Mouse (Mus musculus): ENCODE results near the gene Map3k20. TPM values are rescaled to one million over a fixed set of nuclear protein-coding genes. Genes with fewer than 3 reads are reported as not detected.

The Map3k20 gene
- total RNA-seq, 1 experiment: 20.3 TPM

DNA sequence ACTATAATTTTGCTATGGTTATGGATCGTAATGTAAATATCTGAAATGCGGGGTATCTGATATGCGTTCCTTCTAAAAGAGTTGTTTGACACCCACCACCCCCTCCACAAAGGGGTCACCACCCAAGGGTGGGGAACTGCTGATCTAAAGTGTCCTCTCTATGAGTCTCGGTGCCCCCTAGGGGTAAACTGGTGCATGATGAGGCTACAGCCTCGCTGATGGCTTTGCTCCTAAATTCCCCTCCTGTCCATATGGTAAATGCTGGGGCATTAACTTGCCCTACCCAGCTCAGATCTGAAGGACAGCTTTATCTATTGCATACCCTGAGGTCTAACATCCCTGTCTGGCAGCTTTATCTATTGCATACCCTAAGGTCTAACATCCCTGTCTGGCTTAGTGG, 130.0 kb downstream of the Map3k20 start:
- H3K4me1 ChIP-seq (ENCODE audit: control insufficient read depth in 2 of 2, insufficient read depth in 2 of 2, low read length in 2 of 2, poor library complexity in 1 of 2): no peaks in the 10 kb centered on the region
- DNase-seq (ENCODE audit: low read depth, low spot score): no peak
- H3K4me3 ChIP-seq (ENCODE audit: insufficient read depth in 1 of 2, low read depth in 1 of 2, low read length in 2 of 2, poor library complexity in 1 of 2, severe bottlenecking in 1 of 2): no peak overlapping the region
- no peak overlapping the region for H3K9ac ChIP-seq (ENCODE audit: insufficient read depth, low read depth, low read length, poor library complexity, severe bottlenecking)
- TF ChIP-seq ZC3H11A (IDR thresholded peaks at IDR 0.05; ENCODE audit: borderline replicate concordance, low read depth, low read length) (no peak), HCFC1 (IDR thresholded peaks at IDR 0.05; ENCODE audit: borderline replicate concordance, insufficient read depth, low read length) (no peak), CHD2 (IDR thresholded peaks at IDR 0.05; ENCODE audit: low read depth, low read length) (no peak)
- in situ Hi-C loops (cut with MboI; ENCODE audit: low sequenced_read_pairs in 2 of 2, unreplicated experiment in 2 of 2): no loop called here
- H3K36me3 ChIP-seq (ENCODE audit: control insufficient read depth, insufficient read depth, low read length, poor library complexity, severe bottlenecking): no peaks in the 10 kb centered on the region
- no peaks in the 10 kb centered on the region for H3K9me3 ChIP-seq (ENCODE audit: control insufficient read depth, insufficient read depth, low read depth, low read length)
- H3K27ac ChIP-seq (ENCODE audit: insufficient read depth, low read depth, low read length, poor library complexity, severe bottlenecking): no peak overlapping the region

DNA sequence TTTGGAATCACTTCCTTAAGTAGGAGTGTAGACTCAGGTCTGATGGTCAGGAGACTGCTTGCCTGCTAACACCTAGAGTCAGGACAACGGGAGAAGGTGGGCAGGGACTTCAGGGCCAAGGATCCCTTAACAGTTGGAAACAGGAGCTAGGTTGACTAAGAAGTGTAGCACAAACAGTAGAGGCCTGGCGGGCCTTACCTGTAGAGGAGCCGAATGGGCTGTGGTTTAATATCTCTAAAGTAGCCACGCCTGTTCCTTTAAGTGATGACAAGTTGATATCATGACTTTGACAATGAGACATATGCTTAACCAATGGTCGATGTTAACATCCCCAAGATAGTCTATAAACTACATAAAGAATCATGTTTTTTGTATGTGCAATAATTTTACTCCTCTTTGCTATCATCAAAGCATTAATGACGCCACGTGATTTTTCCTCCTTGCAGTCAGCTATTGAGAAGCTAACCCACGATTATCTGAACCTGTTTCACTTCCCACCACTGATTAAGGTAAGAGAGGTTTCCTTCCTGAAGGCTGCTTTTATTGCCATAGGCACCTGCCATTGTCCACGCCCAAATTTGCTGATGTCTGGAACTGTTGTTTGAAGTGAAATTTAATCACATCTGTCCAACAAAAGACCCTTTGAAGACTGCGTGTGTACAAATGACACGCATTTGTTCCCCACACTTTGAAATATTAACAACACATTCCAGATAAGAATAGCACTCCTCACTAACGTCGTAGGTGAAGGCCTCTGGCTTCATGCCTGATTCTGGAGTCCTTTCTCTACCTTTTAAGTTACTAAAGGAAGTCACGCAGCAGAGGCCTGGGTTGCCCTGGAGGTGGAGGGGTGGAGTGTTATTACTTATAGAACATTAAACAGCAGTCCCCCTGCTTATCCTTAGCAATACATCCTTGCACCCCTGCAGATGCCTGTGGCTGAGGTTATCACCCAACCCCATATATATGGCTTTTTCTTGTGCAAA, 131.0 kb downstream of the Map3k20 start:
- in situ Hi-C loops (cut with MboI; ENCODE audit: low sequenced_read_pairs in 2 of 2, unreplicated experiment in 2 of 2): no loop called here
- no peak overlapping the region for H3K9ac ChIP-seq (ENCODE audit: insufficient read depth, low read depth, low read length, poor library complexity, severe bottlenecking)
- H3K4me3 ChIP-seq (ENCODE audit: insufficient read depth in 1 of 2, low read depth in 1 of 2, low read length in 2 of 2, poor library complexity in 1 of 2, severe bottlenecking in 1 of 2): no peak overlapping the region
- no peaks in the 10 kb centered on the region for H3K4me1 ChIP-seq (ENCODE audit: control insufficient read depth in 2 of 2, insufficient read depth in 2 of 2, low read length in 2 of 2, poor library complexity in 1 of 2)
- no peaks in the 10 kb centered on the region for H3K36me3 ChIP-seq (ENCODE audit: control insufficient read depth, insufficient read depth, low read length, poor library complexity, severe bottlenecking)
- no peak for TF ChIP-seq HCFC1 (IDR thresholded peaks at IDR 0.05; ENCODE audit: borderline replicate concordance, insufficient read depth, low read length)
- DNase-seq (ENCODE audit: low read depth, low spot score): no peak
- H3K9me3 ChIP-seq (ENCODE audit: control insufficient read depth, insufficient read depth, low read depth, low read length): no peaks in the 10 kb centered on the region
- no peak overlapping the region for H3K27ac ChIP-seq (ENCODE audit: insufficient read depth, low read depth, low read length, poor library complexity, severe bottlenecking)

DNA sequence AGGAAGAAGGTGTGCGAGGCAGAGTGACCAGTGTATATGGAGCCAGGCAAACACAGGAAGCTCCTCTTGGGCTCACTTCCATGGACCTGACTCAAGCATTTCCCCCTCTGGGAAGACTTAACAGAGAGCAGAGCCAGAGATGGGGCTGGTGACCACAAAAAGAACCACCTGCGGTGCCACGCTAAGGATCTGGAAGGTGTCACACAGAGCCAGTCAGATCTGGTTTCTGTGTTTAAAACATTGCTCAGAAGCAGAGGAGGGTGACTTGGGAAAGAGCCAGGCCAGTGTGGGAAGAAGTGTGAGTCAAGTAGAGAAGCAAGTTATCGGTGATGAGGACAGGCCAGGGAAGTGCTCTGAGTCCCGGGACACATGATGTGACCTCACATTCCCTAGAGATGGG, 135.1 kb downstream of the Map3k20 start:
- in situ Hi-C loops (cut with MboI; ENCODE audit: low sequenced_read_pairs in 2 of 2, unreplicated experiment in 2 of 2): no loop called here
- no peak for DNase-seq (ENCODE audit: low read depth, low spot score)
- no peak overlapping the region for H3K27ac ChIP-seq (ENCODE audit: insufficient read depth, low read depth, low read length, poor library complexity, severe bottlenecking)
- no peaks in the 10 kb centered on the region for H3K4me1 ChIP-seq (ENCODE audit: control insufficient read depth in 2 of 2, insufficient read depth in 2 of 2, low read length in 2 of 2, poor library complexity in 1 of 2)
- TF ChIP-seq HCFC1 (IDR thresholded peaks at IDR 0.05; ENCODE audit: borderline replicate concordance, insufficient read depth, low read length) (no peak), ZC3H11A (IDR thresholded peaks at IDR 0.05; ENCODE audit: borderline replicate concordance, low read depth, low read length) (no peak), CHD2 (IDR thresholded peaks at IDR 0.05; ENCODE audit: low read depth, low read length) (no peak), MAFK (IDR thresholded peaks at IDR 0.05; ENCODE audit: insufficient read depth, low read depth, low read length) (no peak), ZNF384 (IDR thresholded peaks at IDR 0.05; ENCODE audit: low read depth, low read length) (no peak)
- H3K36me3 ChIP-seq (ENCODE audit: control insufficient read depth, insufficient read depth, low read length, poor library complexity, severe bottlenecking): no peaks in the 10 kb centered on the region
- H3K9me3 ChIP-seq (ENCODE audit: control insufficient read depth, insufficient read depth, low read depth, low read length): no peaks in the 10 kb centered on the region
- no peak overlapping the region for H3K4me3 ChIP-seq (ENCODE audit: insufficient read depth in 1 of 2, low read depth in 1 of 2, low read length in 2 of 2, poor library complexity in 1 of 2, severe bottlenecking in 1 of 2)
- H3K9ac ChIP-seq (ENCODE audit: insufficient read depth, low read depth, low read length, poor library complexity, severe bottlenecking): no peak overlapping the region

DNA sequence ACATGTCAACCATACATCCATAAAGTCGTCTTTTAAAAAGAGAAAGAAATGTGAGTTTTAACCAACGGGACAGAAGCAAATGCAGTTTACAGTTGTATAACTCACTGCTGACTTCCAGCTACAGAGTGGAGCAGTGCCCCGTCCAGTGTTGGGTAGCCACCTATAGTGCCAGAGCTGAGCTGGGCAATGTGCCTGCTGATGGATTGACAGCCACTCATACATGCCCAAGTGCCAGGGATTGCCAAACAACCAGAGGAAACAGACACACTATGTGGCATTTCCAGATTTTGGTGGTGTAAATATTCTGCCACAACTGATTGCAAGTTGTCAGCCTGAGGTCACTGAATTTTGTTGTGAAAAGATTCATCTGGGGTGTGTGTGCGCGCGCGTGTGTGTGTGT, 139.2 kb downstream of the Map3k20 start:
- H3K27ac ChIP-seq (ENCODE audit: insufficient read depth, low read depth, low read length, poor library complexity, severe bottlenecking): no peak overlapping the region
- no peak for DNase-seq (ENCODE audit: low read depth, low spot score)
- H3K4me1 ChIP-seq (ENCODE audit: control insufficient read depth in 2 of 2, insufficient read depth in 2 of 2, low read length in 2 of 2, poor library complexity in 1 of 2): no peaks in the 10 kb centered on the region
- H3K4me3 ChIP-seq (ENCODE audit: insufficient read depth in 1 of 2, low read depth in 1 of 2, low read length in 2 of 2, poor library complexity in 1 of 2, severe bottlenecking in 1 of 2): no peak overlapping the region
- no peak overlapping the region for H3K9ac ChIP-seq (ENCODE audit: insufficient read depth, low read depth, low read length, poor library complexity, severe bottlenecking)
- no peak for TF ChIP-seq HCFC1 (IDR thresholded peaks at IDR 0.05; ENCODE audit: borderline replicate concordance, insufficient read depth, low read length)
- no peak for TF ChIP-seq ZNF384 (IDR thresholded peaks at IDR 0.05; ENCODE audit: low read depth, low read length)
- TF ChIP-seq MAFK (IDR thresholded peaks at IDR 0.05; ENCODE audit: insufficient read depth, low read depth, low read length): no peak
- TF ChIP-seq ZC3H11A (IDR thresholded peaks at IDR 0.05; ENCODE audit: borderline replicate concordance, low read depth, low read length): no peak
- TF ChIP-seq CHD2 (IDR thresholded peaks at IDR 0.05; ENCODE audit: low read depth, low read length): no peak
- in situ Hi-C loops (cut with MboI; ENCODE audit: low sequenced_read_pairs in 2 of 2, unreplicated experiment in 2 of 2): no loop called here
- no peaks in the 10 kb centered on the region for H3K9me3 ChIP-seq (ENCODE audit: control insufficient read depth, insufficient read depth, low read depth, low read length)
- H3K36me3 ChIP-seq (ENCODE audit: control insufficient read depth, insufficient read depth, low read length, poor library complexity, severe bottlenecking): no peaks in the 10 kb centered on the region

DNA sequence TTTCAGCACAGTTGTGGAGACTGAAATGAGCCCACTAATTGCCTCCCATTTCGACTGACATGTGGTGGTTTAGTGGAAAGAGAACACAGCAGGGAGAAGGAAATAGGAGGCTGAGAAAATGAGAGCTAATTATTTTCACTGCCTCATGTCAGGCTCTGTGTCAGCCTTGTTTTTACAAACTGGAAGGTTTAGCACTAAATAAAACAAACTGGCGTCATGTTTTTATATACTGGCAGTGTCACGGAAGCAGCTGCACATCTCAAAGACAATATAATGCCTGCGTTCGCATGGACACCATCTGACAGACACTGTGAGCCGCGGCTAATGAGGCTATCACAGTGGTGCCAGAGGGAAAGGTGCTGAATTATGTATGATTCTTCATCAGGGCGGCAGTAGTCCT, 141.3 kb downstream of the Map3k20 start:
- in situ Hi-C loops (cut with MboI; ENCODE audit: low sequenced_read_pairs in 2 of 2, unreplicated experiment in 2 of 2): no loop called here
- Histone ChIP-seq H3K27ac (ENCODE audit: insufficient read depth, low read depth, low read length, poor library complexity, severe bottlenecking) (no peak overlapping the region), H3K9ac (ENCODE audit: insufficient read depth, low read depth, low read length, poor library complexity, severe bottlenecking) (no peak overlapping the region), H3K36me3 (ENCODE audit: control insufficient read depth, insufficient read depth, low read length, poor library complexity, severe bottlenecking) (no peaks in the 10 kb centered on the region), H3K4me3 (ENCODE audit: insufficient read depth in 1 of 2, low read depth in 1 of 2, low read length in 2 of 2, poor library complexity in 1 of 2, severe bottlenecking in 1 of 2) (no peak overlapping the region), H3K4me1 (ENCODE audit: control insufficient read depth in 2 of 2, insufficient read depth in 2 of 2, low read length in 2 of 2, poor library complexity in 1 of 2) (no peaks in the 10 kb centered on the region), H3K9me3 (ENCODE audit: control insufficient read depth, insufficient read depth, low read depth, low read length) (no peaks in the 10 kb centered on the region)
- TF ChIP-seq ZC3H11A (IDR thresholded peaks at IDR 0.05; ENCODE audit: borderline replicate concordance, low read depth, low read length) (no peak), MAFK (IDR thresholded peaks at IDR 0.05; ENCODE audit: insufficient read depth, low read depth, low read length) (no peak), HCFC1 (IDR thresholded peaks at IDR 0.05; ENCODE audit: borderline replicate concordance, insufficient read depth, low read length) (no peak), ZNF384 (IDR thresholded peaks at IDR 0.05; ENCODE audit: low read depth, low read length) (no peak), CHD2 (IDR thresholded peaks at IDR 0.05; ENCODE audit: low read depth, low read length) (no peak)
- DNase-seq (ENCODE audit: low read depth, low spot score): no peak

Measured in ES-E14 (cell line).